Mouse (Mus musculus) neural tube, embryonic 13.5 days (tissue): Measurements from ENCODE around the gene 9030025P20Rik. TPM values are rescaled to one million over a fixed set of nuclear protein-coding genes. Genes with fewer than 3 reads are reported as not detected.
"Not testable (repeated sequence)": the region's sequence is repeated elsewhere in the genome, so short reads cannot be mapped to it uniquely, and the experiment has no call there.

Experiments
- ATAC-seq: fragments of 200-750 bp; cut with Nextera tagmentation; 2 replicates; pipeline ENCODE4 v1.8.0; 2017; ENCODE audit warnings: low read depth, mild to moderate bottlenecking, moderate TSS enrichment, moderate library complexity
- H3K27ac ChIP-seq: fragments of 300-500 bp; sonication (generic); replicated peaks from 2 replicates; pipeline ENCODE4 v1.5.1; 2015; ENCODE audit warnings: moderate library complexity, mild to moderate bottlenecking, inconsistent platforms
- H3K27me3 ChIP-seq: fragments of 300-500 bp; sonication (generic); 2 replicates; pipeline ENCODE4 v1.6.1; 2015; ENCODE audit warnings: mild to moderate bottlenecking, inconsistent platforms
- H3K36me3 ChIP-seq: fragments of 300-500 bp; sonication (generic); 2 replicates; pipeline ENCODE4 v1.6.1; 2015; ENCODE audit warnings: mild to moderate bottlenecking, inconsistent platforms
- H3K4me1 ChIP-seq: fragments of 300-500 bp; sonication (generic); replicated peaks from 2 replicates; pipeline ENCODE4 v1.6.1; 2015; ENCODE audit warnings: inconsistent platforms
- H3K4me2 ChIP-seq: fragments of 300-500 bp; sonication (generic); 2 replicates; pipeline ENCODE4 v1.6.1; 2015; ENCODE audit warnings: inconsistent platforms, mild to moderate bottlenecking, moderate library complexity
- H3K4me3 ChIP-seq: fragments of 300-500 bp; sonication (generic); 2 replicates; pipeline ENCODE4 v1.5.1; 2015; ENCODE audit warnings: mild to moderate bottlenecking, inconsistent platforms
- H3K9ac ChIP-seq: fragments of 300-500 bp; sonication (generic); 2 replicates; pipeline ENCODE4 v1.6.1; 2015; ENCODE audit warnings: moderate library complexity, mild to moderate bottlenecking, inconsistent platforms
- H3K9me3 ChIP-seq: fragments of 300-500 bp; sonication (generic); 2 replicates; pipeline ENCODE4 v1.6.1; 2016; ENCODE audit warnings: inconsistent platforms
- WGBS: fragments of 180-500 bp; shearing (Covaris S2); methylation state at CpG from one replicate; pipeline ENCODE4 v1.1.7; 2015; 5-methylcytosine and 5-hydroxymethylcytosine counted together
- polyA plus RNA-seq: library from polyadenylated mRNA; unstranded; fragments of >200 nt; fragmentation: Nextera tagmentation; extraction: Ambion mirVana; gene quantifications from 2 replicates; pipeline ENCODE4 v1.2.1, GENCODE M21; 2015

9030025P20Rik gene
- polyA plus RNA-seq = 8.4 and 9.3 TPM in 2 replicates

DNA sequence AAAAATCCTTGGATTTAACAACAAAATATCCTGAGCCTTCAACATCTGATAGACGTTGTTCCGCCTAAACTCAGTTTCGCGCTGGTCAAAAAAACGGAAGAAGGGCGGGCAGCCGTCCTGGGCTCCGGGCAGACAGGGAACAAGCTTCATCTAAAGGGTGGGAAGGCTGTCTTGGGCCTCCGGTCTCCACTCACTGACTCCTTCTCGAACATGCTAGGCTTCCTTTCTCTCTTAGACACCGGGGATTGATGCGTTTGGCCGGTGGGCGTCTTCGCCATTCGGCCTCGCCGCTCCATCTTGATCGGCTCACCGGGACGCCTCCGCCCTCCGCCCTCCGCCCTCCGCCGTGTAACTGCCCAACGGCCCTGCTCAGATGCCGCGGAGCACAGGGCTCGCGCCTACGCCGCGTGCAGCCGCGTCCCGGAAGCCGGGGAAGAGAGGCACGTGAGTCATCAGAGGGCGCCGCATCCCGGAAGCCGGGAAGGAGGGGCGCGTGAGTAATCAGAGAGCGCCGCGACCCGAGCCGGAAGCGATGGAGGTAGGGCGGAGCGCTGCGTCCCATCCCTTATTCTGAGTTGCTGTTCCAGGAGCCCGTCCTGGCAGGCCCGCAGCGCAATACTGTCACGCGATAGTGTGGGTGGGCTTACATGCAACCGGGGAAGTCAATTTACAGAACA, at the start of gene 9030025P20Rik, which contains the start of gene Gm3417:
Gene 9030025P20Rik (plus strand): TSS at position 107 of the 677 bp plus-strand sequence.
Gene Gm3417 (minus strand): TSS at position 429 of the 677 bp plus-strand sequence.
- not testable (repeated sequence) for H3K36me3 ChIP-seq, H3K27me3 ChIP-seq, H3K9me3 ChIP-seq, H3K9ac ChIP-seq, H3K27ac ChIP-seq, H3K4me1 ChIP-seq
- Histone ChIP-seq H3K4me2 (peak within 1 kb of the TSS; percentile 41), H3K4me3 (peak within 1 kb of the TSS; percentile 20; the same call in 1 of the 2 replicates)
- peak; percentile 97 for ATAC-seq
- no CpG with 5 or more reads among the region's 60 CpGs for WGBS

GRCm38 (mm10) chr17:14928631-14929030, 49.6 kb upstream of the 9030025P20Rik start:
- Histone ChIP-seq H3K27me3 (no peaks in the 10 kb centered on the region), H3K4me1 (no peaks in the 10 kb centered on the region), H3K4me3 (no peak overlapping the region), H3K9me3 (no peaks in the 10 kb centered on the region), H3K27ac (no peak overlapping the region), H3K4me2 (no peak overlapping the region), H3K9ac (no peak overlapping the region), H3K36me3 (no peaks in the 10 kb centered on the region)
- 70% methylated on average over 5 of the region's 5 CpGs for WGBS
- ATAC-seq = no peak

DNA sequence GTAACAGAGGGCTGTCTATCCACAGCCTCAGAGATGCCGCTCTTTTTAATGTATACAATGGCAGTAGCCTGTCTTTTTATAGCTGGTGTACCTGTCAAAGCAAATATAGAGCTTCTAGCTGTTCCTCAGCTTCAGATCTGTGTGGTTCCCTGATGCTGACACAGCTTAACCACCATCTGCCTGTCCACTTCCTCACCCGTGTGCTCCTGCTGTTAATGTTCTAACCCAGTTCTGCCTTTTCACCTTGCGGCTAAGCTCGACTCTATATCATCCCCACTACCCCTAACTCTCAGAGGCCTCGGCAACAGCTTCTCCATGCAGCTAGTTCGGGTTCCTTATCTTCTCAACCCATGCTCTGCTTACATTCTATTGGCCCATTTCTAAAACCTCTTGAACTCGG, 47.6 kb upstream of the 9030025P20Rik start:
- 87% methylated on average over 7 of the region's 7 CpGs for WGBS
- H3K27me3 ChIP-seq = no peaks in the 10 kb centered on the region

DNA sequence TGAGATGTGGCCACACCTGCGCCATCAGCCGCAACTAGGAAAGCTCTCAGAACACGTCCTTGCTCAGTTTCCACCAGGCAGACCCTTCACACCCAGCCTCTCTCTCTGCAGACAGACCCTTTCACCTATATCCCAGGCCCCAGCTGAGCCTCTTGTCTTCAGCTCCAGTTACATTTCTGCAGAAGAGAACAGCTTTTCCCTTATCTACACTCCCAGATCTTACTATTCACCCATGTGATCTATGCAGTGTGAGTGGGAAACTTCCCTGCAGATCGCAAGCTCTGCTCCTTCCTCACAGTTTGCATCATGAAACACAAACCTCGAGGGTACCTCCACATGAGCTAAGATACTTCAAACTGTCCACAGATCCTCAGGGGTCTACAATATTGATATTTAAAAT, 46.8 kb upstream of the 9030025P20Rik start:
- WGBS = 91% methylated on average over 5 of the region's 5 CpGs
- Histone ChIP-seq H3K27me3 (no peaks in the 10 kb centered on the region), H3K4me2 (no peak overlapping the region), H3K9ac (no peak overlapping the region), H3K4me1 (no peaks in the 10 kb centered on the region), H3K4me3 (no peak overlapping the region), H3K9me3 (no peaks in the 10 kb centered on the region), H3K27ac (no peak overlapping the region), H3K36me3 (no peaks in the 10 kb centered on the region)
- no peak for ATAC-seq

More for the DNA sequence above, 47.6 kb upstream of the 9030025P20Rik start:
- H3K27ac ChIP-seq = no peak overlapping the region
- H3K4me3 ChIP-seq = no peak overlapping the region
- no peak overlapping the region for H3K9ac ChIP-seq
- no peaks in the 10 kb centered on the region for H3K9me3 ChIP-seq
- H3K4me2 ChIP-seq = no peak overlapping the region
- ATAC-seq = no peak
- H3K4me1 ChIP-seq = no peaks in the 10 kb centered on the region
- no peaks in the 10 kb centered on the region for H3K36me3 ChIP-seq

GRCm38 (mm10) chr17:14935280-14935679, 43.0 kb upstream of the 9030025P20Rik start:
- H3K4me1 ChIP-seq, H3K27me3 ChIP-seq, H3K9me3 ChIP-seq, ATAC-seq, H3K4me3 ChIP-seq, H3K4me2 ChIP-seq, H3K27ac ChIP-seq, H3K9ac ChIP-seq, H3K36me3 ChIP-seq: not testable (repeated sequence)
- 85% methylated on average over 14 of the region's 14 CpGs for WGBS

DNA sequence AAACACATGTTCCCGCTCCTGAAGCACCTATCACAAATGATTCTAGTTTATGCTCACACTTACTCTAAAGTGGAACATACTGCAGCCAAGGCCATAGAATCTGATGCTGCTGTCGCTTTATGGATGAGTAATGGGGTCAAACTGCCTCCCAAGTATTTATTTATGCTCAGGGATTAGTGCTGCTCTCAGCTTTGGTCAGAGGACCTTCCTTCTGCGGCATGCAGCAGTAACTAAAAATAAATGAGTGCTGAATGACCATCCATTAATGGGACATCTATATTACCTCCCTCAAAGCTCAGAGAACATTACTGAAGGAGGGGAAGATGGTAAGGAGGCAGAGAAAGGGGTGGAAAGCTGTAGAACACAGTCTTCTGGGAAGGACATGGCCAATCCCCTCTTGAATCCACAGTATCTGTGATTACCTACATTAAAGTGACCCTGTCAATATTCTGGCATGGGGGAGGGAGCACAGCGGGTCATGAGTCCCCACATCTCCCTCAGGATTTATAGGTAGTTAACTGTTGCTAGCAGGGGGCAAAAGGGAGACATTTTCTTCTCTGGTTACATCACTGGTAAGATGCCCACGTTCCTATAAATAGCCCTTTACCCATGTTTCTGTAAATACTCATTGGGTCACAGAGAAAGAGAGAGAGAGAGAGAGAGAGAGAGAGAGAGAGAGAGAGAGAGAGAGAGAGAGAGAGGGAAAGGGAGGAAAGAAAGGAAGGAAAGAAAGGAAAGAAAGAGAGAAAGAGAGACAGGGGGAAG, 42.2 kb upstream of the 9030025P20Rik start:
- Histone ChIP-seq H3K36me3 (no peaks in the 10 kb centered on the region), H3K27ac (no peak overlapping the region), H3K27me3 (no peaks in the 10 kb centered on the region), H3K4me1 (no peaks in the 10 kb centered on the region), H3K4me3 (no peak overlapping the region), H3K4me2 (no peak overlapping the region), H3K9me3 (no peaks in the 10 kb centered on the region), H3K9ac (no peak overlapping the region)
- ATAC-seq = no peak
- WGBS = 77% methylated on average over 5 of the region's 5 CpGs

DNA sequence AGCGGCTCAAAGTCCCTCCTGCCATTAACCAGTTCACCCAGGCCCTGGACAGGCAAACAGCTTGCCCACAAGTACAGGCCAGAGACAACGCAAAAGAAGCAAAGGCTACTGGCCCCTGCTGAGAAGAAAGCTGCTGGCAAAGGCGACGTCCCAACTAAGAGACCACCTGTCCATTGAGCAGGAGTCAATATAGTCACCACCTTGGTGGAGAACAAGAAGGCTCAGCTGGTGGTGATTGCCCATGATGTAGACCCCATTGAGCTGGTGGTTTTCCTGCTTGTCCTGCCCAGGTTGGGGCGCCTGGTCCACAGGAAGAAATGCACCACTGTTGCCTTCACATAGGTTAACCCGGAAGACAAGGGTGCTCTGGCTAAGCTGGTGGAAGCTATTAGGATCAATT, 36.1 kb upstream of the 9030025P20Rik start:
- not testable (repeated sequence) for H3K9me3 ChIP-seq, H3K27ac ChIP-seq, H3K27me3 ChIP-seq, ATAC-seq
- H3K4me1 ChIP-seq = peaks cover 28% of the 10 kb centered on the region
- peak overlapping the region; percentile 70 for H3K4me3 ChIP-seq
- H3K4me2 ChIP-seq = peak overlapping the region; percentile 97
- WGBS = 68% methylated on average over 6 of the region's 6 CpGs
- H3K36me3 ChIP-seq = peaks cover 17% of the 10 kb centered on the region
- H3K9ac ChIP-seq = peak overlapping the region; percentile 90

DNA sequence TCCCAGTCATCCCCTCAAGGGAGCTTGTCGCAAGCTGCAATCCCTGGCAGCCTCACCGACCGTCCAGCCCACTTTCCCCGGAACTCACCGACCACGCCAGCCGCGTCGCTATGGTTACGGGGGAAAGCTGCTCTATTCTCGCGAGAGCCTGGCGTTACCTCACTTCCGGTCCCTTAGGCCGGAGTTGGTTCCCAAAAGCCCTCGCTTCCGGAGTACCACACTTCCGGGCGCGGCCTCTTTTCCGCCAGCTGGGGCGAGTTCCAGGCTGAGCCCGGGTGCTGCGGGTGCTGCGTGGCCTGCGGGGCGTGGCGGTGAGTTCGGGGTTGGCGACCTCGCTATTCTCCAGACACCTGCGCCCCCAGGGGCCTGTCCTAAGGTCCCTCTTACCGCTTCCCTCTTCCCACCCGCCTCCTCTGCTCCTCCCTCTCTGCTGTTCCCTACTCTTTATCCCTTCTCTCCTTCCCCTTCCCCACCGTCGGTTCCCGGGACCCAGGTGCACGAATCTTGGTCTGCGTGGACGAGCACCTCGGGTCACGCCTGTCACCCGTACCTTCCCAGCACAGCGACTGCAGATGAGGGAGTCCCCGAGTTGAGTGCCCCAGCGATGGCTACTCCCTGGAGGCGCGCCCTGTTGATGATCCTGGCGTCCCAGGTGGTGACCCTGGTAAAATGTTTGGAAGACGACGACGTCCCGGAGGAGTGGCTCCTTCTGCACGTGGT, 35.1 kb upstream of the 9030025P20Rik start, which contains the start of the genes Wdr27 and 1600012H06Rik:
Gene Wdr27 (minus strand): TSS at position 150 of the 720 bp plus-strand sequence.
Gene 1600012H06Rik (plus strand): TSS at position 176 of the 720 bp plus-strand sequence.
- Histone ChIP-seq H3K4me3 (peak within 1 kb of the TSS; percentile 70), H3K4me1 (peaks cover 28% of the 10 kb centered on the region), H3K27ac (peak within 1 kb of the TSS; percentile 88), H3K27me3 (no peaks in the 10 kb centered on the region), H3K36me3 (peaks cover 17% of the 10 kb centered on the region), H3K9ac (peak within 1 kb of the TSS; percentile 90), H3K9me3 (no peaks in the 10 kb centered on the region), H3K4me2 (peak within 1 kb of the TSS; percentile 97)
- ATAC-seq = peak; percentile 99
- WGBS = 2% methylated on average over 53 of the region's 54 CpGs

GRCm38 (mm10) chr17:14943729-14944059, 34.6 kb upstream of the 9030025P20Rik start:
- peak overlapping the region; percentile 90 for H3K9ac ChIP-seq
- peaks cover 28% of the 10 kb centered on the region for H3K4me1 ChIP-seq
- no peaks in the 10 kb centered on the region for H3K27me3 ChIP-seq
- no peaks in the 10 kb centered on the region for H3K9me3 ChIP-seq
- peak overlapping the region; percentile 88; the same call in 1 of the 2 replicates for H3K27ac ChIP-seq
- peak overlapping the region; percentile 97 for H3K4me2 ChIP-seq
- peak; percentile 16 for ATAC-seq
- H3K4me3 ChIP-seq = peak overlapping the region; percentile 70
- H3K36me3 ChIP-seq = peaks cover 22% of the 10 kb centered on the region
- WGBS = 12% methylated on average over 16 of the region's 16 CpGs

DNA sequence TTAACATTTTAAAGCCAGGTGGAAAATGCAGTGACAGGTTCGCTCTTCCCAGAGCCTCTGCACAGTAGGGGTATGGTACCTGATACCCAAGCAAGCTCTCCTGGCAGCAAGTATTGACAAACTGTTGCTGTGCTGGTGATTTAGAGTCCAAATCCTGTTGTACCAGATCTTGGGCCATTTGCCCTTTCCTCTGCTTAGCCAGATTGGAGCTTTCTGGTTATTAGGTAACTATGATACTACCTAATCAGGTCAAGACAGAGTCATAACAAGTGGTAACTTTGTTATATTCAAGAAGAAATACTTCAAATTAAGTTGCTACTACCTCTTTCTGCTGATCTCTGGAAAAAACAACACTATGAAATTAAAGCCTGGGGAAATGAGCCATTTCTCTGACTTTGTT, 33.7 kb upstream of the 9030025P20Rik start:
- Histone ChIP-seq H3K4me2 (peak overlapping the region; percentile 97), H3K4me1 (peaks cover 28% of the 10 kb centered on the region), H3K9ac (no peak overlapping the region), H3K27ac (no peak overlapping the region), H3K36me3 (peaks cover 29% of the 10 kb centered on the region), H3K9me3 (no peaks in the 10 kb centered on the region), H3K4me3 (peak overlapping the region; percentile 70; the same call in 1 of the 2 replicates), H3K27me3 (no peaks in the 10 kb centered on the region)
- WGBS = 92% methylated on average over 1 of the region's 1 CpGs
- no peak for ATAC-seq

DNA sequence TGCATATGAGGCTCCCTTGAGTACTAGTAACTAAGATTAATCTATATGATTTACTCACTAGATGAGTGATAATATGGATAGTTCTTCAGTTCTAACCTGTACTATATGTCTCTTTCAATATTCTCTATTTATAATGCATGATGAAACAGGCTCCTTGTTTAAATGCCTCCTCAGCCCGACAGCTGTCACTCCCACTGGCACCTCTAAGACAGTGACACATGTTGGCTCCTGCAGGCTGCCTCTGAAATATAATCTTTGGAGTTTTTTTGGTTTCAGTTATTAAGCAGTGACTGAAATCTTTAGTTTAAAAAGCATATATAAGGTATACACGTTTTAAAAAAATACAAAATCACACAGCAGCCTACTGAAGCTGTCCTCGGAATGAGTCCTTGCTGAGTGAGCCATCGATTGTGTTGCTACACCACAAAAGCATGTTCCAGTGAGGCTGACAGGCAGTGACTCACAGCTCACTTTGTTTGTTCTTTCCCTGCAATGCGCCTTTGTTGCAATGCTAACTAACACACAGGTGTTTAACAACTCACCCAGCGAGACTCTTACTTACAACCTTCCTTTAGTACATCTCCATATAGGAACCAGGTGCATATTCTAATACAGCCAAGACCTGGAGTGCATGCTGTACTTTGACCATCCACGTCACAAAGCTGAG, 29.0 kb upstream of the 9030025P20Rik start:
- no peaks in the 10 kb centered on the region for H3K27me3 ChIP-seq
- no peak for ATAC-seq
- H3K27ac ChIP-seq = no peak overlapping the region
- no peak overlapping the region for H3K4me3 ChIP-seq
- peaks cover 12% of the 10 kb centered on the region for H3K4me1 ChIP-seq
- 90% methylated on average over 7 of the region's 7 CpGs for WGBS
- peaks cover 67% of the 10 kb centered on the region for H3K36me3 ChIP-seq
- H3K9me3 ChIP-seq = no peaks in the 10 kb centered on the region
- no peak overlapping the region for H3K4me2 ChIP-seq
- H3K9ac ChIP-seq = no peak overlapping the region
